Mouse (Mus musculus) gastrocnemius, postnatal 14 days (tissue): Measurements from ENCODE around the gene Hist1h2ap. TPM values are rescaled to one million over a fixed set of nuclear protein-coding genes. Genes with fewer than 3 reads are reported as not detected.
"Not testable (repeated sequence)": the region's sequence is repeated elsewhere in the genome, so short reads cannot be mapped to it uniquely, and the experiment has no call there.

Experiments
- DNase-seq: peaks from one replicate; pipeline ENCODE4 v3.0.0; 2021; ENCODE audit warnings: mixed read lengths
- intact Hi-C: fragments of 180-260 bp; cut with DNase I; formaldehyde crosslinking; loops from one replicate; pipeline ENCODE4 v1.15.1; 2025; ENCODE audit warnings: low total_unique reads
- long read RNA-seq, 2 experiments: library from polyadenylated mRNA; stranded (forward); transcript quantifications; one replicate each; pipeline ENCODE4 v2.0.0; 2021
- total RNA-seq, 2 experiments: library from RNA; stranded (reverse); gene quantifications; 2 replicates each; pipeline ENCODE4 v1.2.3; 2021

Gene Hist1h2ap
- 10 to 100 TPM; 29.4 to 69.3 TPM for total RNA-seq
- long read RNA-seq, experiment 1, partial matches to known transcripts: 0 of 2 reads
- long read RNA-seq, experiment 1, other reads (novel, unspliced or antisense): 0 of 2 reads
- long read RNA-seq, experiment 2, transcript Hist1h2ap-201 (1 exons, 482 nt): major isoform, 6 of 6 reads
- long read RNA-seq, experiment 2, partial matches to known transcripts: 0 of 6 reads
- long read RNA-seq, experiment 2, other reads (novel, unspliced or antisense): 0 of 6 reads

DNA sequence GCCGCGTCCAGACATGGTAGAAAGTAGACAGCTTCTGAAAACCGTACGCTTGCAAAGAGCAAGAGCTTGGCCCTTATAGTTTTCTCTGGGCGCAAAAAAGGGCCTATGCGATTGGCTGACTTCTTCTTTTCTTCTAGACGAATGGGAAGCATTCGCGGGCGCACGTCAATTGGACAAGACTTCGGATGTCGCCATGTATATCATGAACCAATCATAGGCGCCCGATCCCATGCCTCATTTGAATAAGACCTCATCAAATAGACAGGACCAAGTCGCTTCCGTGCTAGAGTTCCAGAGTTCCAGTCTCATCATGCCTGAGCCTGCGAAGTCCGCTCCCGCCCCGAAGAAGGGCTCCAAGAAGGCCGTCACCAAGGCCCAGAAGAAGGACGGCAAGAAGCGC lies at the start of gene Hist1h2ap, which contains the start of gene Hist1h2br:
Gene Hist1h2ap (minus strand): TSS at position 47 of the 400 bp plus-strand sequence.
Gene Hist1h2br (plus strand): TSS at position 283 of the 400 bp plus-strand sequence.
- intact Hi-C loops: not testable (repeated sequence)

GRCm38 (mm10) chr13:21882760-21883405 lies 49.6 kb upstream of the Hist1h2ap start:
- intact Hi-C loops: no loop called here
- DNase-seq: no peak

More for the DNA sequence above, at the start of gene Hist1h2ap, which contains the start of gene Hist1h2br:
- DNase-seq: not testable (repeated sequence)

DNA sequence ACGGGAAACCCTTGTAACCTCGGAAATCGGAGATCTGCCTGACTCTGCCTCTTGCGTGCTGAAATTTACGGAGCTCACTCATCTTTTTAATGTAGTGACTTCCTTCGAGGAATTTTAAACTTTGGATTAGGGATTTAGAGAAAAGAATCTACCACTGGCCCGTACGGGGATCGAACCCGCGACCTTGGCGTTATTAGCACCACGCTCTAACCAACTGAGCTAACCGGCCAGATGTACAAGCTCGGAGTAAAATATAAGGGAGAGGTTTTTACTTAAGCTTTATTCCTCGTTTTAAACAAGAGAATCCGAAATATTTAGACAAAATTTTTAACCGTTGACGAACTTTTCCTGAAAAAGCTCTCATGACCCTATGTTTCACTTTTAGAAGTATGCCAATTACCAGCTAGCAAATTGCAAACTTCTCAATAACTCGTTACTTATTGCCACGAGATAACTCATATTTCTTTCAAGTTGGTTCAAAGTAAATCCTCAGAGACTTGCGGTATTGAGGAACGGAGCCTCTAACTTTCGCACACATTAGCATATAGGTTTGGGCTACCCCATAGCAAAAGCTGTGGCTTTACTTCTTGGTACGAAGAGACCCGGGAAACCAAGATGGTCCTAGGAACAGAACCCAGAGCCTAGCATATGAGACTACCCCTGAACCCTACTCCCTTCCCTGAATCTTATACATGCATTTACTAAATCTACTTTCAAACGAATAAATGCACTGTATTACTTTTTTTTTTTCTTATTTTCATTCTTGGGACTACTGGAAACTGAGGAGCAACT lies 48.8 kb upstream of the Hist1h2ap start:
- intact Hi-C loops: no loop called here
- no peak for DNase-seq

DNA sequence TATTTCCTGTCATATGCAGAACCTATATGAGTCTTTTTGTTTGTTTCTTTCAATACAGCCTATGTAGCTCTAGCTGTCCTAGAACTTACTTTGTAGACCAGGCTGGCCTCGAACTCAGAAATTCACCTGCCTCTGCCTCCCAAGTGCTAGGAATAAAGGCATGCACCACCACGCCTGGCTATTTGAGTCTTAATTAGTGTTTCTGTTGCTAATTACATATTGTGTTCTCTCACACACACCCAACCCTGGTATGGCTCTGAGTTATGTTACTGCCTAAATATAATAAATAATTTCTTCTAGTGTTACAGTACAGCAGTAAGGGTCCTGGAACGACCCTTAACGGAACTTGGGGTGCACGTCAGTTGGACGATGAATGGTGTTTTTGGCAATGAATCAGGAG lies 47.4 kb upstream of the Hist1h2ap start:
- DNase-seq: no peak
- intact Hi-C loops: no loop called here

GRCm38 (mm10) chr13:21865503-21865902 lies 32.2 kb upstream of the Hist1h2ap start:
- DNase-seq, intact Hi-C loops: not testable (repeated sequence)

DNA sequence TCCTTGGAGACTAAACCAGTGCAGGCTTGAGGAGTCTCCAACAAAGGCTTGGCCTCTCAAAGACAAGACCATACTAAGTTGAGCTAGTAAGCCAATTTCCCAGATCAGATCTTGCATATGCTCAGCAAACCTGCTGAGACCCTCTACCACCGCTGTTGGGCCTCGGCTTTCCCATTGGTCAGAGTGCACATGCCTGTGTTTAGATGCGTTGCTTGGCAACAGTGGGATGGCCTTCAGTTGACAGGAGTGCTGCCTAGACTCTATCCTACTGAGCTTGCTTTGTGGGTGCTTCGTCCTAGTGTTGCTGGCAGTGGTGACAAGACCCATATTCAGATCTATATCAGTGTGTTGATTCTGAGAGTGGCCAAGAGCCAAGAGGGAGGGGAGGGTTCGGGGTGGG lies 28.3 kb upstream of the Hist1h2ap start:
- no peak for DNase-seq
- intact Hi-C loops: no loop called here

DNA sequence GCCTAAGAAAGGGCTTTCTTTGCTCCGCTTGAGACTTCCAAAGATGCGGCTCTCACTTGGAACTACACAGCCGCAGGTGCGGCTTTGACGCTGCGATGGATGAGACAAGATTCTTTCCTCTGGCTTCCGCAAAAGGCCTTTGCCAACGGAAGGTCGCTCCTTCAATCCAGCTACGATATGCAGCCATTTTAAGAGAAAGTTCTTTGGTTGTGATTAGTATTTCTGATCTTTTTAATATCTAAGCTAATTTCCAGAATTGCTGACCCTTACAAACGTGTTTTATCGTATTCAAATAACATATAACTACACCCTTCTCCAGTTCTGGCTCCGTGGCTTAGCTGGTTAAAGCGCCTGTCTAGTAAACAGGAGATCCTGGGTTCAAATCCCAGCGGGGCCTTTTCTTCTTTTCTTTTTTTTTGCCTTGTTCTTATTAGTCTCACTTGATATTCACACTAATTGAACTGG lies 22.4 kb upstream of the Hist1h2ap start:
- no peak for DNase-seq
- intact Hi-C loops: loop anchor here (10.0 kb wide), 1 partner anchor 159 kb away; no protein-coding TSS in a partner anchor

DNA sequence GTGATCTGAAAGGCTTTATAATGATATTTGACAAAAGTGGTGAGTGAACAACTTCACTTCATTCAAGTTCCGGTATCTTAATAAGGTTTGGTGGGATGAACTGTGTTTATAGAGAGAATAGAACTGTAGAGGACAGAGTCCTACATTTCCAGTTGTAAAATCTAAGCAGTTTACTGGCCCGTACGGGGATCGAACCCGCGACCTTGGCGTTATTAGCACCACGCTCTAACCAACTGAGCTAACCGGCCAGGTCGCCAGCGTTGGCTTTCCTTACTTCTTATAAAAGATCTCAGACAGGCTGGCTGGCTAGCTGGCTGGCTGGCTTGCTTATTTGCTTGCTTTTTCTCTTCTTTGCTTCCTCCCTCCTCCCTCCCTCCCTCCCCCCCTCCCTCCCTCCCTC lies 21.8 kb upstream of the Hist1h2ap start:
- intact Hi-C loops: loop anchor here (10.0 kb wide), 1 partner anchor 160 kb away; no protein-coding TSS in a partner anchor
- peak; percentile 19 for DNase-seq

- intact Hi-C loops: loop anchor here (10.0 kb wide), 1 partner anchor 162 kb away; no protein-coding TSS in a partner anchor
- peak; percentile 24 for DNase-seq
Measured at GRCm38 (mm10) chr13:21852215-21852945, 19.1 kb upstream of the Hist1h2ap start.

- DNase-seq: not testable (repeated sequence)
- intact Hi-C loops: loop anchor here (10.0 kb wide), 1 partner anchor 164 kb away; no protein-coding TSS in a partner anchor
Measured at GRCm38 (mm10) chr13:21850696-21851095, 17.4 kb upstream of the Hist1h2ap start.

DNA sequence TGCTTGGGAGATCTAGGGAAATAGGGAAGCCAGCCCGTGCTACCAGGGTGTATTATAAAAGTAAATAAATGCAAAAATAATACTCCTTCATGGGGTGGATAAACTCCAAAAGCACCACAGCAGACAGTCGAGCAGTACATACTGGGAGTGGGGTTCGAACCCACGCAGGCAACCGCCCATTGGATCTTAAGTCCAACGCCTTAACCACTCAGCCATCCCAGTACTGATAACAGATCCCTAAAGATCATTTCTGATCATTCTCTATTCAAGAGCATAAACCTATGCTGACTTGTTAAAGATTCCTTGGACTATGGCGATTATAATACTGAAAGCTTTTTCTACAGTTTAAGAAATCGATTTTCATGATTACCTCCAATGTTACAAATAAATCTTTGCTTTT lies 14.6 kb upstream of the Hist1h2ap start:
- intact Hi-C loops: no loop called here
- no peak for DNase-seq

DNA sequence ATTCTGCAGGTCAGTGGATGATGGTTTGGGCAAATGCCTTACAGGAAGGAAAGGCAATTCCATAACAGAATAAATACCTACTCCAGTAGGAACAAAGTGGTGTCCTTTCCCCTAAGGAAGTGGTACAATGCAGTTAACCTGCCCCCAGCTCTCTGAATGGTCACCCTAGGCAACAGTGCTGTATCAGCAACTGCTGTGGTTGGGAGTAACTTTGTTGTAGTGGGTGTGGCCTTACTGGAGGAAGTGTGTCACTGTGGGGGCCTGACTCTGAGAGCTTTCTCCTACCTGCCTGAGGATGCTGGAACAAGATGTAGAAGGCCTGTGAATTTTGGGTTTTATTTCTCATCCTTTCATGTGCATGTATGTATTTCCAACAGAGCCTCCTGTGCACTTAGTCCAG lies 13.0 kb upstream of the Hist1h2ap start:
- DNase-seq, intact Hi-C loops: not testable (repeated sequence)

DNA sequence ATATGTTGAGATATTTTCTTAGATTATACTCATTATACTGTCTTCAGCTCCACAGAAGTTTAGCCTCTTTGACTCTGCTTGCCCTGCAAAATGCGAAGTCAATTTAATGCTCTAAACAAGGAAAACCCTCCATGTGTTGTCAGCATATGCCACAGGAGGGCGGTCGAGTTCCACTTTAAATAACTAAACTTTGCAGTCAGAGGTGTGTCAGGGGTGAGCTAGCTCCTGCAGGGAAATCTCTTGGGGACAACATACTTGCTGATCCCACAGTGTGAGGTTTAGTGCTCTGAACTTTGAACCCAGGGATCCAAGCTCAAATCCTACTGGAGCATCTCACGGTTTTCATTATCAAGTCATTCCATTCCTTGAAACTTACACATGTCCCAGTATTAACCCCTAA lies 7.2 kb upstream of the Hist1h2ap start:
- intact Hi-C loops, DNase-seq: not testable (repeated sequence)

DNA sequence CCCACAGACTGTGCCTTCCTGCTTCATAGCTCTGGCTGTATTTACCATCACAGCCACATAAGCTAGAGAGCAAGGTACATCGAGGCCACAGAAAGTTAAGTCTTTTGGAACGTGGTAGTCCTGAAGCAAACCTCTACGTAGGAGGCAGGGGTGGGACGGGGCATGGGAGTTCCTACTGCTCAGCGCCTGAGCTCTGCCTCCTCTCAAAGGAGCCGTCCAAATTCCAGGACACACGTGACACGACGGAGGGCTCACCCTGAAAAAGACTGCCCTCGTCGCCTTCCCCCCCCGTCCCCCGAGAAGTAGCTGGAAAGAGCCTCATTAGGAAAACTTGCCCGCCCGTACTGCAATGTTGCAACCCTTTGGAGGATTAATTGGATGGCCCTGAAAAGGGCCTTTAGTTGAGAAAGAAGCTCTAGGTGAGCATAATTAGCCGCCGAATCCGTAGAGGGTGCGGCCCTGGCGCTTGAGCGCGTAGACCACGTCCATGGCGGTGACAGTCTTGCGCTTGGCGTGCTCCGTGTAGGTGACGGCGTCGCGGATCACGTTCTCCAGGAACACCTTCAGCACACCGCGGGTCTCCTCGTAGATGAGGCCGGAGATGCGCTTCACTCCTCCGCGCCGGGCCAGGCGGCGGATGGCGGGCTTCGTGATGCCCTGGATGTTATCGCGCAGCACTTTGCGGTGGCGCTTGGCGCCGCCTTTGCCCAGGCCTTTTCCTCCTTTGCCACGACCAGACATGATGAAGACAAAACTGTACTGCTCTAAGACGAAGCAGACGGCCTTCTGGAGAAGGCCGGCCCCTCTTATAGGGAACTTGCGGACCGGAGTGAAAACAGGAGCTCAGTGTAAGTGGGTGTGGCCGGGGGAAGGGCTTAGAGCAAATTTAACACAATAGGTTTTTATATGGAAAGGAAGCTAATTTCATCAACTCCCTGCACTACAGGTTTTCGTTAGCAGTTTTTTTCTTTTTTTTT lies 1.6 kb downstream of the Hist1h2ap start, which contains the start of gene Hist1h4n:
Gene Hist1h4n (minus strand): TSS at position 779 of the 977 bp plus-strand sequence.
- DNase-seq, intact Hi-C loops: not testable (repeated sequence)

- DNase-seq: no peak
- intact Hi-C loops: no loop called here
Measured at GRCm38 (mm10) chr13:21830344-21830743, 3.0 kb downstream of the Hist1h2ap start.

DNA sequence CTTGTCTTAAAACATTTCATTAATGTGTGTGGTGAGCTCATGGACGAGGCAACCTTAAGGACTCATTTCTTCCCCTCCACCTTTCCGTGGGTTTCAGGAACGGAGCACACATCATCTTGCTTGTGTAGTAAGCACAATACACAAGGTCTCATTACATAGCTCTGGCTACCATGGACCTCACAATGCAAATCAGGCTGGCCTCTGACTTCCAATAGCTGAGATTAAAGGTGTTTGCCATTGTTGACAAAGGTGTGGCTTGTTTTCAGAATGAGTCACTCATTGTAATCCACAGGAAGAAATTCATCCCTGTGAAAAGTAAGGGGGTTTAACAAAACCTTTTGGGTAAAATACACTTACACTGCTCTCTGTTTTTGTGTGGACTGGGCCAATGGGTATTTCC lies 4.8 kb downstream of the Hist1h2ap start:
- intact Hi-C loops: loop anchor here (10.0 kb wide), 1 partner anchor 206 kb away; the partner anchor contains the start of genes Hist1h2ah and Hist1h2bk
- DNase-seq: no peak

GRCm38 (mm10) chr13:21820082-21820890 lies 13.0 kb downstream of the Hist1h2ap start:
- DNase-seq: not testable (repeated sequence)
- intact Hi-C loops: loop anchor here (10.0 kb wide), 1 partner anchor 215 kb away; the partner anchor contains the start of genes Hist1h2ah and Hist1h2bk
